Mouse (Mus musculus) frontal cortex, adult 2 months (tissue): Measurements from ENCODE around the gene Ifit1. TPM values are rescaled to one million over a fixed set of nuclear protein-coding genes. Genes with fewer than 3 reads are reported as not detected.
"Not testable (repeated sequence)": the region's sequence is repeated elsewhere in the genome, so short reads cannot be mapped to it uniquely, and the experiment has no call there.

ENCODE experiments used
- DNase-seq, 2 experiments: peaks; one replicate each; pipeline ENCODE4 v3.0.0; 2022; ENCODE audit warnings: low spot score in 1 of 2; ENCODE audit errors: extremely low spot score in 1 of 2
- polyA plus RNA-seq: library from polyadenylated mRNA; depleted of rRNA; stranded (reverse); fragments of >200 nt; gene quantifications from 2 replicates; pipeline ENCODE4 v1.2.3, GENCODE M21; 2012; rRNA removed

Ifit1 gene
- polyA plus RNA-seq, result 5.8 and 5.9 TPM in 2 replicates

GRCm38 (mm10) chr19:34640623-34641022 lies at the start of gene Ifit1, which contains the start of gene Ifit1bl2:
TSS of gene Ifit1 (plus strand) at chr19:34640871.
TSS of gene Ifit1bl2 (minus strand) at chr19:34640743.
- no peak for DNase-seq

- DNase-seq, result no peak
Observed at GRCm38 (mm10) chr19:34593456-34593855, 47.2 kb upstream of the Ifit1 start.

GRCm38 (mm10) chr19:34594523-34594922 lies 46.1 kb upstream of the Ifit1 start:
- DNase-seq, result not testable (repeated sequence)

- DNase-seq, result no peak
Observed at GRCm38 (mm10) chr19:34596811-34597210, 43.9 kb upstream of the Ifit1 start.

- peak in 1 of 2 experiments; percentile 73 for DNase-seq
Observed at GRCm38 (mm10) chr19:34598341-34598740, 42.3 kb upstream of the Ifit1 start.

GRCm38 (mm10) chr19:34599250-34599649 lies 41.4 kb upstream of the Ifit1 start:
- not testable (repeated sequence) for DNase-seq

- DNase-seq, result not testable (repeated sequence)
Observed at GRCm38 (mm10) chr19:34601888-34602287, 38.8 kb upstream of the Ifit1 start, which contains the start of gene Ifit1bl1. TSS of gene Ifit1bl1 (minus strand) at chr19:34601956.

- no peak for DNase-seq
Observed at GRCm38 (mm10) chr19:34605472-34605871, 35.2 kb upstream of the Ifit1 start.

- DNase-seq, result peak in 1 of 2 experiments; percentile 39
Observed at GRCm38 (mm10) chr19:34607237-34608051, 33.2 kb upstream of the Ifit1 start, which contains the start of gene Ifit3b. TSS of gene Ifit3b (plus strand) at chr19:34607970.

- not testable (repeated sequence) for DNase-seq
Observed at GRCm38 (mm10) chr19:34610118-34610517, 30.6 kb upstream of the Ifit1 start.

GRCm38 (mm10) chr19:34612243-34613001 lies 28.2 kb upstream of the Ifit1 start:
- not testable (repeated sequence) for DNase-seq

- DNase-seq, result no peak
Observed at GRCm38 (mm10) chr19:34620871-34621270, 19.8 kb upstream of the Ifit1 start.

GRCm38 (mm10) chr19:34623781-34624180 lies 16.9 kb upstream of the Ifit1 start:
- DNase-seq, result no peak

- DNase-seq, result no peak
Observed at GRCm38 (mm10) chr19:34624663-34625062, 16.0 kb upstream of the Ifit1 start.

- DNase-seq, result no peak
Observed at GRCm38 (mm10) chr19:34627496-34627895, 13.2 kb upstream of the Ifit1 start.

GRCm38 (mm10) chr19:34631487-34631886 lies 9.2 kb upstream of the Ifit1 start:
- no peak for DNase-seq

- DNase-seq, result no peak
Observed at GRCm38 (mm10) chr19:34633484-34633883, 7.2 kb upstream of the Ifit1 start.

GRCm38 (mm10) chr19:34636933-34637557 lies 3.6 kb upstream of the Ifit1 start:
- peak; percentile 40 to 79 for DNase-seq

GRCm38 (mm10) chr19:34642616-34643015 lies 1.9 kb downstream of the Ifit1 start:
- no peak for DNase-seq

GRCm38 (mm10) chr19:34647630-34648029 lies 7.0 kb downstream of the Ifit1 start:
- DNase-seq, result not testable (repeated sequence)

GRCm38 (mm10) chr19:34650276-34650675 lies 9.6 kb downstream of the Ifit1 start:
- DNase-seq, result no peak
